Mouse (Mus musculus) CH12F3 (cell line): Measurements from ENCODE around the gene Ppp4r1.

Experiments
- in situ Hi-C: fragments of 300-500 bp; cut with MboI; formaldehyde crosslinking; loops from 2 replicates; pipeline ENCODE4 v1.14.3; 2020; ENCODE audit warnings: low sequenced_read_pairs

Ppp4r1 gene

DNA sequence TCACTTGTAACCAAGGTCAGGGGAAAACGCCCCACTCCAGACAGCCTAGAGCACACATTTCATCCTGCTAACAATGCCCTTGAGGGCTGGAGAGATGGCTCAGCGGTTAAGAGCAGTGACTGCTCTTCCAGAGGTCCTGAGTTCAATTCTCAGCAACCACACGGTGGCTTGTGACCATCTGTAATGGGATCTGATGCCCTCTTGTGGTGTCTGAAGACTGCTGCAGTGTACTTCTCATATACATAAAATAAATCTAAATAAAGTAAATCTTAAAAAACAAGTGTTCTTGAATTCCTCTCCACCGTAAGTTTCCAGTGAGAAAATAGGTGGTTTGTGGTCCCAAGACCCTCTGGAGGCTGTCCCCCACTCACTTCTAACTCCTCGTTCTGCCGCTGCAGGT is 69.4 kb downstream of the Ppp4r1 start:
- in situ Hi-C loops, result loop anchor here (25.0 kb wide), 1 partner anchor 361 kb away; no protein-coding TSS in a partner anchor

DNA sequence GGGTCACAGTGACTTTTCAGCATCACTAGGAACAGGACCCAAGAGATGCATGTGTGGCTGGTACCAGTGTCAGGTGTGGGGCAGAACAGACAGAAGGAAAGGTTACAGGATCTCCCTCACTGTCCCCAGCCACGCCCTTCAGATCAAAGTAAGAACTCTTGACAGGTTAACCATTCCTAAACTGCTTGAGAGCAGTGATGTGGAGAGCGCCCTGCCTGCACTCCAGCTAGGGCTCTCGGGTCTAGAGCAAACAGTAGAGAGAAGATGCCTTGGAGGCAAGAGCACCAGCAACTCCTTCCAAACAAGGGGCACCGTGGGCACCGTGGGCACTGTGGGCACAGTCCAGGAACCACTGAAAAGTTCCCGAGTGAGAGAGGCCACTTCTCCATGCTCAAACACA is 71.0 kb downstream of the Ppp4r1 start:
- in situ Hi-C loops, result loop anchor here (25.0 kb wide), 1 partner anchor 359 kb away; no protein-coding TSS in a partner anchor

DNA sequence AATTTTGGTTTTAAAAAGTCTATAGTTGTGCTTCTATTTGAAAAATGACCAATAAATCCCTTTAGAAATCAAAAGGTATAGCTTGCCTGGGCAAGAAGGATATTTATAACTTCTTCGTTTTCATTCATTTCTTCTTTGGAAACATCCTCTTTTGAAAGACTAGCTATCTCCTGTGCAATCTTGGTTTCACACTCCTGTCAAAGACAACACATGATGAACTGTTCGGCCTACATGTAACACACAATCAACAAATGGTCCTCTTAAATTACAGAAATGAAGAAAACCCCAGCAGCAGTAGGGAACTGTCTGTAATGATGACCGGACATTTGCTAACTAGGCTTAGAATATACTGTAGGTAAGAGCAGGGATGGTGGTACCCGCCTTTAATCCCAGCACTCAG is 71.6 kb downstream of the Ppp4r1 start:
- in situ Hi-C loops, result loop anchor here (25.0 kb wide), 1 partner anchor 358 kb away; no protein-coding TSS in a partner anchor

DNA sequence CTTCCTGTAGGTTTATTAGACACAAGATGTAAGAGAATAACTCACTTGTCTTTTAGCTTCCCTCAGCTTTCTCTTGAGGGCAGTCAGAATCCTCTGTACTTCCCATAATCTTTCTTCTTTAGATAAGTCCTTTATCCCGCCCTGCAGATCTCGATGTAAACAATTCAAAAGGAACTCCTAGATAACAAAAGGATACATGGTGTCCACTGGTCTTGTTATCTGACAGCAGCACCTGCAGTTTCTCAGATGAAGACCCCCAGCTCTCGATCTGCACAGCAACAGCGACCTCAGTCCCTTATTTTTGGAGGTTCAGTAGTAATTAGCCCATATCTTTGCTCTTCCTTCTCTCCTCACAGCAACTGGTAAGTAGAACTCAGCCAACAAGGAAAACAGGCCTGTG is 75.2 kb downstream of the Ppp4r1 start:
- in situ Hi-C loops, result loop anchor here (25.0 kb wide), 1 partner anchor 355 kb away; no protein-coding TSS in a partner anchor

DNA sequence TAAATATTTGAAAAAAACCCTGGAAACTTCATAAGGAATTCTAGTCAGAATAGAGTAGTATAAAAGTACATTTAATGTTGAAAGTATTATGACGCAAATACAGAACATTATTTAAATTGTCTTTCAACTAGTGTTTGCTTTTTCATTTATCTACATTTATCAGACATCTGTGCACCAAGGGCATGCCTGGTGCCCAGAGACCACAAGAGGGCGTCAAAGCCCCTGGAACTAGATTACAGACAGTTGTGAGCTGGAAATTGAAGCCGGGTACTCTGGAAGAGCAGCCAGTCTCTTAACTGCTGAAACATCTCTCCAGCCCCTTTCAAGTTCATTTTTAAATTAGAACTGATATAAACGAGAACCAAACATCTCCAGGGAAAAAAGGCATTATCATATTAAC is 80.2 kb downstream of the Ppp4r1 start:
- in situ Hi-C loops, result loop anchor here (25.0 kb wide), 1 partner anchor 350 kb away; no protein-coding TSS in a partner anchor

DNA sequence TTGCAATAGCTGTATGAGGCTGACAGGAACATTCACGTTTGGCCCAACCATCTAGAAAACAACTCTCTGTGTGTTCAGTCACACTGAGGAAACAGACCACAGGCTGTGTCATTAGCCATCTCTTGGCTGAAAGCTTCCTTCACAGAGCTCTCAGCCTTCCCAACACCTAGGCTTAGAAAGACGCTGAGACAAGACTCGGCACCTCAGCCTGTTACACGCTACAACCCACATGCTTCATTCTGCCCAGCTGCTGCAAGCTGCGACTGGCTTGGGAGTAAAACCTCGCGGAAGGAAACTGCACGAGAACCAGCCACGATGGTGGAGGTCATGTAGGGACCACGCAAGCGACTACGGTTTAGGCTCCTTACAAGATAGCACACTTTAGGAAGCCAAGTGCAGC is 81.5 kb downstream of the Ppp4r1 start:
- in situ Hi-C loops, result loop anchor here (25.0 kb wide), 1 partner anchor 348 kb away; no protein-coding TSS in a partner anchor

DNA sequence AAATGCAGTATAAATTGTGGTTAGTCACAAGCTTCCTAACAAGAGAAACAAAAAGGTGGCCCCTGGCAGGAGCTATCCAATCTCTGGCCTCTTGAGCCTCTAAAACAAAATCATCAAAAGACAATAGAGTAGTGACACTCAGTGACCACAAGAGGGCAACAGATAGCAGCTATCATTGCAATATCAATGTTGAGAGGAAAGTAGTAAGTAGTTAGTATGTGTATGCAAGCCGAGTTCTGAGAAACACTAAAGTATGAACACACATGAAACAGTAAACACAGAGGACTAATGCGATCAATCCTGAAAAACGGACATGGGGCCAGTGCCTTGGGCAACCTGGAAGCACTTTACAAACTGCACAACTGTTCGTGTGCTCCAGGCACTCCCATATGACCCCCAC is 82.4 kb downstream of the Ppp4r1 start:
- in situ Hi-C loops, result loop anchor here (25.0 kb wide), 1 partner anchor 348 kb away; no protein-coding TSS in a partner anchor

DNA sequence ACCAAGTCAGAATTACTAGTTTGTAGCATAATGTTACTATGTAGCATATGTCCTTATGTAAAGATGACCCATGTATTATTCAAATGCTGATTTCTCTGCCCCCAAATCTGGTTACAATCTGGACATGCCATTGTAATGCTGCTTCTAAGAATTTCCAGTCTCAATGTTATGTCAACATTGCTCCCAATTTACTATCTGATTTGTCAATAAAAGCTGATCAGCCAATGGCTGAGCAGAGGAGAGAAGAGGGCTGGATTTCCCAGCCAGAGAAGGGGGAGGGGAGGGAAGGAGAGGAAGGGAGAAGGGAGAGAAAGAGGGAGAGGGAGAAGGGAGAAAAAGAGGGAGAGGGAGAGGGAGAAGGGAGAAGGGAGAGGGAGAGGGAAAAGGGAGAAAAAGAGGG is 82.9 kb downstream of the Ppp4r1 start:
- in situ Hi-C loops, result loop anchor here (25.0 kb wide), 1 partner anchor 347 kb away; no protein-coding TSS in a partner anchor

DNA sequence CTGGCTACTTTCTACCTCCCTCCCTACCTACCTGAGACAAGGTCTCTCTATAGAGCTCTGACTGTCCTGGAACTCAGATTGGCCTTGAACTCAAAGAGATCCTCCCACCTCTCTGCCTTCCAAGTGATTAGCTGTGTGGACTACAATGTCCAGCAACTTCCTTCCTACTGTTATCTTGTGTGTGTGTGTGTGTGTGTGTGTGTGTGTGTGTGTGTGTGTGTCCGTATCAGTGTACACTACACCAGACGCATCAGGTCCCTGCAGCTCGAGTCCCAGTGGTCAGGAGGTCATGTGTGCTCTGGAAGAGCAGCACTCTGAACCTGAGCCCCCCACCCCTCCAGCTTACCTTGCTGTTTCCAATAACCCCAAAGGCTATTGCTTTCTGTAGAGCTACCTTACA is 83.8 kb downstream of the Ppp4r1 start:
- in situ Hi-C loops, result loop anchor here (25.0 kb wide), 1 partner anchor 346 kb away; no protein-coding TSS in a partner anchor

DNA sequence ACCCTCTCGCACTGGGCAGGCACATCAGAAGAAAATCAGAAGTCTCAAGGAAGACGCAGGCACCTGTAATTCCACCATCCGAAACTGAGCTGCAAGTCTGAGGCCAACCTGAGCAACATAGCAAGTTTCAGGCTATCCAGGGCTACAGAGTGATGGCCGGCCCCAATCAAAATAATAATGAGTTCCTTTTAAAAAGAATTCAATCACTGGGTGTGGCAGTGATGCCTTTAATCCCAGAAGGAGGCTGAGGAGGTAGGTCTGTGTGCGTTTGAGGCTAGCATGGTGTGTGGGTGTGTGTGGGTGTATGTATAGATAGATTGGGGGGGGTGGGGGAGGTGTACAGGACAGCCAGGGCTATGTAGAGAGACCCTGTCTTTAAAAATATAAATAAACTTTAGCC is 85.6 kb downstream of the Ppp4r1 start:
- in situ Hi-C loops, result loop anchor here (25.0 kb wide), 1 partner anchor 344 kb away; no protein-coding TSS in a partner anchor

DNA sequence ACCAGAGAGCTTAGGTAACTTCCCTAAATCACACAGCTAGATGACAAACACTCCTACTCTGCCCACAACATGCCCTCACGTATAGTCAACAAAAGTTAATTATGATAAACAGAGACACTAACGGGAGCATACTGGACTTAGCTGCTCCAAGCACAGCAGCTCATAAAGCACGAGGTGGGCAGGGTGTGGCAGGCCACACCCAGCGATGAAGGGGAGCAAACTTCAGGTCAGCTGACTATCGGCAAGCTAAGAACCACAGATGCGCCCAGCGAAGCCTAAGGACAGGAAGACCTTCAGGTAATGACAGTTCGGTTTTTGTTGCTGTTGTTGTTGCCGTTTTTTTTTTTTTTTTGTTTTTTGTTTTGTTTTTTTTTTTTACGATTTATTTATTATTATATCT is 87.3 kb downstream of the Ppp4r1 start:
- in situ Hi-C loops, result loop anchor here (10.0 to 25.0 kb wide), 2 partner anchors 245 to 343 kb away; partner anchors contain the start of gene Washc1

DNA sequence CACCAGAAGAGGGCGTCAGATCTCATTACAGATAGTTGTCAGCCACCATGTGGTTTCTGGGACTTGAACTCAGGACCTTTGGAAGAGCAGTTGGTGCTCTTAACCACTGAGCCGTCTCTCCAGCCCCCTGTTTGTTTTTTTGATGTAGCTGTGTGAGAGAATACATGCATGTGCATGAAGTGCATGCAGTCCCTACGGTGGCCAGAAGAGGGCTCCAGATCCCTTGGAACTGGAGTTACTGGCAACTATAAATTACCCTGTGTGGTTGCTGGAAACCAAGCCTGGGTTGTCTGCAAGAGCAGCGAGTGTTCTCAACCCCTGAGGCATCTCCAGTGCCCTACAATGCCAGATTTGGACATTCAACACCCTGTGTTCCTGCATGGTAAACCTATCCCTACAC is 87.8 kb downstream of the Ppp4r1 start:
- in situ Hi-C loops, result loop anchor here (10.0 to 25.0 kb wide), 2 partner anchors 245 to 342 kb away; partner anchors contain the start of gene Washc1

DNA sequence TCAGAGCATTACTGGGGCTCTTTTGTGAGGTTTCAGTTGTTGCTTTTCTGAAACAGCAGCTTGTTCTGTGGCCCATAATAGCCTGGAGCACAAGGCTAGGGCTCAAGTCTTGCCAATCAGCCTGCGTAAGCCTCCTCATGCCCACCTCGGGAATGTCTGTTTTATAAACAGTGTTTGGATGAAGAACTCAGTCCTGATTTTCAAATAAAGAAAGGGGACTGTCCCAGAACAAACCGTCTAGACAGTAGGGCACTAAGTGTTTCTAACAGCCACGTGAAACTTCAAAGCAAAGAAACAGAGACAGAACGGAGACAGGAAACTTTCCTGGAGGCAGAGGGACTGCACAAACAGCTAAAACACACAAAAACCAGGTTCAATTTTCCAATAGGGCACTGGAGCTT is 89.3 kb downstream of the Ppp4r1 start:
- in situ Hi-C loops, result loop anchor here (10.0 to 25.0 kb wide), 2 partner anchors 243 to 341 kb away; partner anchors contain the start of gene Washc1

DNA sequence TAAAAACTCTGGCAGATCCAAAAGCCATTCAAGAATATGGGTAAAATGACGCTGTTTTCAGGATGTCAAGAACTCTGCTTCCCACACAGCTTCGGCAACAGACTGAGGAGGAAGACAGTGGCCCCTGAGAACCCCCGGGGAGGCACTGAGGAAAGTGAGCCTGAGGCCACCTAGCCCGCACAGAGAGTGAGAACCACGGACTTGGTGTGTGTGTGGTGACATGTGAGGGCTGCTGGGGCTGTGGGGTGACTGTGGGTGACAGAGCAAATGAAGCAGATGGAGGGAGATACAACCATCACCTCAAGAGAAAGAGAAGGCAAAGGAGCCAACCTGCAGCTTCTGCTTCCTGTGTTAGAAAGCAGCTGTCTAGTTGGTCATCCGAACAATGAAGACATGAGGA is 89.7 kb downstream of the Ppp4r1 start:
- in situ Hi-C loops, result loop anchor here (10.0 to 25.0 kb wide), 2 partner anchors 243 to 340 kb away; partner anchors contain the start of gene Washc1

DNA sequence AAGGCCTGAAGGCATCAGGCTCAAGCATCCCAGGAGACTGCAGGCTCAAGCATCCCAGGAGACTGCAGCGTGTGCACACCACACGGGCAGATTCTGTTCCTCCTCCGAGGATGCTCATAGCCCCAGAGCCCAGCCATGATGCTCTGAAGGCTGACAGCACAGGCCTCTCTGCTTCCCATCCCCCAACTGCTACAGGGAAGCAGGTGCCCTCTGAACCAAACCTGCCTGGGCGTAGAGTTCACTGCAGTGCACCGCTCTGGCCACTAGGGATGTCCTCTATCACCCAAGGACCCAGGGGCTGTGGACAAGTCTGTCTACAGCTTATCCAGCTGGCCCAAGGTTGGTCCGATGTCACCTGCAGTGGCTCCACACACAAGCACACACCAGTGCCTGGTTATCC is 90.3 kb downstream of the Ppp4r1 start:
- in situ Hi-C loops, result loop anchor here (10.0 to 25.0 kb wide), 2 partner anchors 242 to 340 kb away; partner anchors contain the start of gene Washc1

DNA sequence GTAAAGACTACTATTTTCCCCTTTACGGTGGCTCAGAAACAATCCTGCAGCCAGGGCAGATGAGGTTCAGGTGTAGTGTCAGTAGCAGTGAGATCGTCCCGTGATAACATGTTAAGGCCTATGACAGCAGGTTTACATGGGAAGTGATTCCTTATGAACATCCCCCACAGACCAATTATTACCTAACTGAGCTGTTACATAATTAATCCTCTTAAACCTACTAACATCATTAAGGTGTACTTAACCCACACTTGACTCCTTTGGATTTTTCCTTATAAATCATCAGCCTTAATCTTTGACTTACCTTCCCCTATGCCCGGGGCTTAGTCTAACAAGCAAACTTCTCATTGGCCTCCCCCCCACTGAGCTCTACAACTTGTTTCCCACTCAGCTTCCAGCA is 90.8 kb downstream of the Ppp4r1 start:
- in situ Hi-C loops, result loop anchor here (10.0 to 25.0 kb wide), 2 partner anchors 242 to 339 kb away; partner anchors contain the start of gene Washc1

DNA sequence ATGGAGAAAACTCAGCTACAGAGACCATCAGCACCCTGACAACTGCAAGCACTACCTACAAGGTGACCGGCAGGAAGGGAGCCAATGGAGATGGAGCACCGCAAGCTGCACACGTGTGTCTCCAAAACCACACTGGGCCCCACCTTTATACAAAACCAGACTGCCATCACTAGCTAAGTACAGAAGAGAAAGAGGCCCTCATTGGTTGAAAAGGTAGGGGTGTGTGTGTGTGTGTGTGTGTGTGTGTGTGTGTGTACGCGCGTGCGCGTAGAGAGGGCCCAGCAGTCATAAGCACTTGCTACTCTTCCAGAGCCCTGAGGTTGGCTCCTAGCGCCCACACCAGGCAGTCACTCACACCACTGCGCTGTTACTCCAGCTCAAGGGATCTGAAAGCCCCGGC is 91.5 kb downstream of the Ppp4r1 start:
- in situ Hi-C loops, result loop anchor here (10.0 to 25.0 kb wide), 2 partner anchors 241 to 338 kb away; partner anchors contain the start of gene Washc1

DNA sequence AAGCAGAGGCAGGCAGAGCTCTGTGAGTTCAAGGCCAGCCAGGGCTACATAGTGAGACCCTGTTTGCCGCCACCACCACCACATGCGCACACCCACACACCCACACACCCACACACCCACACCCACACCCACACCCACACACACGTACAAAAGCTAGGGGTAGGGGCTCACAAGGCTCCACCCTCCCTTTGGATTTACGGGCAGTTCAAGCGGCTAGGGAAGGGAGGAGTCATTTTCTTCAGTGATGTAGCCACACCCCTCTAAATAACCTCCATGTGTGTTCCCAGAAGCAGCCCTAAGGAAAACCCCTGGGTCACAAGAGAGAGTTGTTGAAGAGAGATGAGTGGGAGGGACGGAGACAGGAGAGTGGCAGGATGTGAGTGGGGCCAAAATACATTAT is 94.7 kb downstream of the Ppp4r1 start:
- in situ Hi-C loops, result loop anchor here (10.0 kb wide), 1 partner anchor 238 kb away; the partner anchor contains the start of gene Washc1

DNA sequence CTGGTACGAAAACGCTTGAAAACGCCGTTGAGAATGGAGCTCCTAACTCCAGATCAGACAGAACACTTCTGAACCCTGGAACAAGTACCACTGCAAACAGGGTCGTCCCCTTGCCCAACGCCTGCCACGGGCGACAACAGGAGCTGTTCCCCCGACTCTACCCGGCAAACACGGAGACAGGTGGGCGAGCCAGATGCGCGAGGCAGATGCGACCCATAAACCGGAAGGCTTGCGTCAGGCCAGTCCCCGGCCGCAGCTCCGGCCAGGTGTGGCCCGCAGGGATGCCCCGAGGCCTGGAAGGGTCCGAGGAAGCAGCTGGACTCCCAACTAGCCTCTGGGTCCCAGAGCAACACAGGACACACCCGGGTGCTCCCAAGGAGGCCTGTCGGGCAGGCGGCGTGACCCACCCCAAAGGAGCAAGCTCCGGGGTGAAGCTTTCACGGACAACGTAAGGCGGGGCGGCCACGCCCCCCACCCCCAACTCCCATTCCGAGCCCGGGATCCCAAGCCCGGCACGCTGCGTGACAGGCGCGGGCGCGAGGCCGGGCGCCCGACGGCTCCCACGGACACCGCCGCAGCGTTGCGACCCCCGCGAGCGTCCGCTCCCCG is 101.8 kb downstream of the Ppp4r1 start:
- in situ Hi-C loops, result no loop called here

DNA sequence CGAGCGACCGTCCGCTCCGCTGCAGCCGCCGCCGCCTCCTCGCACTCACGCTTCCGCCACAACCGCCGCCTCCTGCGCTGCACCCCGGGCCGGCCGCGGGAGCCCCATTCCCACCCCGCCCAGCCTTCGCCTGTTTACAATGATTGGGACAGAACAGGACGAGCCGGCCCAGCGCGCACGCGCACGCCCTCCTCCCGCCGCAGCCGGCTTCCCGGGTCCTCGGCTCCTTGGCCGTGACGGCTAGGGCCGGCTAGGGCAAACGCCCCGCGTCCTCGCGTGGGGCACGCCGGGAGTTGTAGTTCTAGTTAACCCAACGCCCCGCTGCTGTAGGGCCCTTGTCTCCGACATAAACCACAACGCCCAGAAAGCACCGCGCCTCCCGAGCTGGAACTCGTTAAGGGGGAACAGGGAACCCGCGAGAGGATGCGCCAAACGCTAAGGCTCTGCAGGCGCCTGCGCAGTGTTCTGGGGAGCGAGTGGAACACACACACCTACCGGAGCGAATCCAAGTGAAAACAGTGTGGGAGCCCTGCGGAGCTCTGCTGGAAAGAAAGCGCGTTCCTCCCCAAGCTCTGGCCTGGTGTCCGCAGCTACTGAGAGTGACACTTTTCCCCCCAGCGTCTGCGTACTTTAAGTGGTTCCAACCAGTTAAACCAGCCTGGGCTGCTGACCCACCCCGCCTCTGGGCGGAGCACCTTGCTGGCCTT is 102.5 kb downstream of the Ppp4r1 start:
- in situ Hi-C loops, result no loop called here

DNA sequence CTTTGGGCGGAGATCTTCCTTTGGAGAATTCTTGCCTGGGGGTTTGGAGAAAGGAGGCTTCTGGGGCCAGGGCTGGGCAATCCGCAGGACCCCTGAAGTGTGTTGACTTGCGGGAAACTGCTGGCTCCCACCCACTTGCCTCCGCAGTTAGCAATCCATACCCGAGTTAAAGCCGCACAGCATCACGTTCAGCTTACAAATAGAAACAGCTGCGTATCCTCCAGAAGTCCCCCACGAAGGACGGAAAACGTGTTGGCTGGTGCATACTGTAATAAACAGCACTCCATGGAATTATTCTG is 103.0 kb downstream of the Ppp4r1 start:
- in situ Hi-C loops, result no loop called here
